Mouse (Mus musculus) stomach, embryonic 15.5 days (tissue): ENCODE data around the gene Slc16a2. TPM values are rescaled to one million over a fixed set of nuclear protein-coding genes. Genes with fewer than 3 reads are reported as not detected.

Source experiments
- ATAC-seq: fragments of 200-750 bp; cut with Nextera tagmentation; 2 replicates; pipeline ENCODE4 v1.8.0; 2017; ENCODE audit warnings: low read depth, moderate number of reproducible peaks, moderate TSS enrichment; ENCODE audit not compliant: insufficient read depth, low FRiP score
- H3K27ac ChIP-seq: fragments of 300-500 bp; sonication (generic); 2 replicates; pipeline ENCODE4 v1.5.1; 2015; ENCODE audit warnings: mild to moderate bottlenecking, inconsistent platforms
- H3K27me3 ChIP-seq: fragments of 300-500 bp; sonication (generic); replicated peaks from 2 replicates; pipeline ENCODE4 v1.6.1; 2015; ENCODE audit warnings: inconsistent platforms
- H3K36me3 ChIP-seq: fragments of 300-500 bp; sonication (generic); 2 replicates; pipeline ENCODE4 v1.6.1; 2015; ENCODE audit warnings: inconsistent platforms
- H3K4me1 ChIP-seq: fragments of 300-500 bp; sonication (generic); 2 replicates; pipeline ENCODE4 v1.6.1; 2015; ENCODE audit warnings: inconsistent platforms
- H3K4me2 ChIP-seq: fragments of 300-500 bp; sonication (generic); 2 replicates; pipeline ENCODE4 v1.6.1; 2015; ENCODE audit warnings: mild to moderate bottlenecking, inconsistent platforms
- H3K4me3 ChIP-seq: fragments of 300-500 bp; sonication (generic); replicated peaks from 2 replicates; pipeline ENCODE4 v1.5.1; 2015; ENCODE audit warnings: inconsistent platforms
- H3K9ac ChIP-seq: fragments of 300-500 bp; sonication (generic); 2 replicates; pipeline ENCODE4 v1.6.1; 2015; ENCODE audit warnings: inconsistent platforms
- H3K9me3 ChIP-seq: fragments of 300-500 bp; sonication (generic); 2 replicates; pipeline ENCODE4 v1.6.1; 2016; ENCODE audit warnings: inconsistent platforms
- WGBS: fragments of 180-500 bp; shearing (Covaris S2); methylation state at CpG from one replicate; pipeline ENCODE4 v1.1.7; 2015; 5-methylcytosine and 5-hydroxymethylcytosine counted together
- polyA plus RNA-seq: library from polyadenylated mRNA; unstranded; fragments of >200 nt; fragmentation: Nextera tagmentation; extraction: Ambion mirVana; gene quantifications from 2 replicates; pipeline ENCODE4 v1.2.1, GENCODE M21; 2015

Slc16a2 gene
- polyA plus RNA-seq, 1 experiment from 2014 or later: 7.8 TPM

DNA sequence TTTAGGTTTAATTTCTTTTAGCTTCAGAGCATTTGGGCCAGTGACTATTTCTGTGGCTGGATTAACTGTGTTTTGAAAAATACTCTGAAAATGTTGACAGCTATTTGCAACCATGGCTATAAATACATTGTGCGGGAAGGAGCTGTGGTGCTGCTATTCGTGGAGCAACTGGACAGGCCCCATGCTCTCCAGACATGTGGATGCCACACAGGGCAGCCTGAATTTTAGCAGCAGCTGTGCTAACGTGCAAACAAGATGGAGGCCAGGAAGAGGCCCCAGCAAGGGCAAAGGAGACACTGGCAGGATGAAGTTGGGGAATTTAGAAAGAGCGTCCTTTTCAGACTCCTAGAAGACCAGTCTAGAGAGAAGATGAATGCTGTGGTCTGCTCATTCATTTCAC lies 15.4 kb downstream of the Slc16a2 start:
- H3K4me2 ChIP-seq: no peak overlapping the region
- no peak for ATAC-seq
- 71% methylated on average over 4 of the region's 4 CpGs for WGBS

DNA sequence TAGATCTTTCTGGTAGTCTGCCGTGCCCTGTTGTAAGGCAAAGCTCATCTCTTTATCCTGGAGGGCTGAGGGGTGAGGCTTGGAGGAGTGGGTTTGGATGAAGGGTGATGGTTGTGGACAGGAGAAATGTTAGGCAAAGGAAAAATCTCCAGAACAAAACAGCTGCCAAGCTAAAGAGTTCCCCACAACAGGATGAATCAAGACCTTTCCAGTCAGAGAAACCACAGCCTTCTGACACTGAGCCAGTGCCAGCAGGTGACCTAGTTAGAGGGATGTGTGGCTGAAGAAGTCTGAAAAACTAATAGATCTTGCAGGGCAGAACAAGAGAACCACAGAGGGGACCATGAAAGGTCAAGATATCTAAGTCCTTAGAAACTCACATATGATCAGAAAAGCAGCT lies 24.8 kb downstream of the Slc16a2 start:
- peaks cover 7% of the 10 kb centered on the region; the same call in 1 of the 2 replicates for H3K27me3 ChIP-seq
- H3K9ac ChIP-seq: no peak overlapping the region
- H3K9me3 ChIP-seq: no peaks in the 10 kb centered on the region
- H3K36me3 ChIP-seq: no peaks in the 10 kb centered on the region
- H3K4me3 ChIP-seq: no peak overlapping the region
- no peak overlapping the region for H3K27ac ChIP-seq
- H3K4me1 ChIP-seq: no peaks in the 10 kb centered on the region
- H3K4me2 ChIP-seq: no peak overlapping the region
- ATAC-seq: no peak
- WGBS: 77% methylated on average over 1 of the region's 1 CpGs

More for the DNA sequence above, 15.4 kb downstream of the Slc16a2 start:
- Histone ChIP-seq H3K27me3 (peaks cover 4% of the 10 kb centered on the region; the same call in 1 of the 2 replicates), H3K4me3 (no peak overlapping the region), H3K9ac (no peak overlapping the region), H3K27ac (no peak overlapping the region), H3K36me3 (no peaks in the 10 kb centered on the region), H3K9me3 (no peaks in the 10 kb centered on the region), H3K4me1 (no peaks in the 10 kb centered on the region)

DNA sequence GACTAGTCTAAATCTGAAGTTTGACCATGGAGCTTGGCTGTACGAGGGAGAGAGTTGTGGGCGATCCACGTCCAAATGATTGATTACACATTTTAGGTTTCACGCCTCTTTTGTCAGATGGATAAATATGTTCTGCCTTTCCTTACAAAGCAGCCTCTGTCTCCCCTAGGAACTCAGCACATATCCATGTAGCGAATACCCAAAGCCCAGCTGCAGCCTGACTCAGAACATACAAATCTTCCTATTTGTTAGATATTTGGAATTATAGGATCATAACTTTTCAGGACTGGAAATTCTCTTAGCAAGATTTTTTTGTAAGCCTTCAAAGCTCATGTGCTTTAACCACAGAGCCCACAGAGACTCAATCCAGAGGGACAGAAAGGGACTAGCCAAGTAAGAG lies 26.3 kb downstream of the Slc16a2 start:
- 55% methylated on average over 5 of the region's 5 CpGs for WGBS
- Histone ChIP-seq H3K4me3 (no peak overlapping the region), H3K27me3 (peaks cover 7% of the 10 kb centered on the region; the same call in 1 of the 2 replicates), H3K9ac (no peak overlapping the region), H3K27ac (no peak overlapping the region), H3K9me3 (no peaks in the 10 kb centered on the region), H3K4me2 (no peak overlapping the region), H3K4me1 (no peaks in the 10 kb centered on the region), H3K36me3 (no peaks in the 10 kb centered on the region)
- no peak for ATAC-seq

DNA sequence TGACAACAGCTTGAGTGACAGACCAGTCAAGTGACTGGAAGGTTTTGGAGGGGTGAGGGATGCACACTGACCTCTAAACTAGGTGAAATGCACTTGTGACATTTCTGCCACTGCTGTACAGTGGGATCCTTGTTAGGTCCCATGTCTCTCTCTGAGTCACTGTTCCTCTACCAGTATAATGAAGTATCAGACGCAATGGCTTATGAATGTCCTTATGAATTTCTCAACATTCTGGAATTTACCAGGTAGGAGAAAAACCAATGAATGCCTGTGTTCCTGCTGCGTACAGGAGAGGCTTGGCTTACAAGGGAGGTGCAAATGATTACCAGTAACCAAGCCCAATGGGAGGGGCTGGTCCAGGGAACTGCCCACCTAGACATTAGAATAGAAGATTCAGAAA lies 30.5 kb downstream of the Slc16a2 start:
- Histone ChIP-seq H3K36me3 (no peaks in the 10 kb centered on the region), H3K4me1 (no peaks in the 10 kb centered on the region), H3K4me2 (no peak overlapping the region), H3K9me3 (no peaks in the 10 kb centered on the region), H3K27me3 (no peaks in the 10 kb centered on the region; the same call in 1 of the 2 replicates), H3K4me3 (no peak overlapping the region), H3K27ac (no peak overlapping the region), H3K9ac (no peak overlapping the region)
- ATAC-seq: no peak
- 84% methylated on average over 2 of the region's 2 CpGs for WGBS

DNA sequence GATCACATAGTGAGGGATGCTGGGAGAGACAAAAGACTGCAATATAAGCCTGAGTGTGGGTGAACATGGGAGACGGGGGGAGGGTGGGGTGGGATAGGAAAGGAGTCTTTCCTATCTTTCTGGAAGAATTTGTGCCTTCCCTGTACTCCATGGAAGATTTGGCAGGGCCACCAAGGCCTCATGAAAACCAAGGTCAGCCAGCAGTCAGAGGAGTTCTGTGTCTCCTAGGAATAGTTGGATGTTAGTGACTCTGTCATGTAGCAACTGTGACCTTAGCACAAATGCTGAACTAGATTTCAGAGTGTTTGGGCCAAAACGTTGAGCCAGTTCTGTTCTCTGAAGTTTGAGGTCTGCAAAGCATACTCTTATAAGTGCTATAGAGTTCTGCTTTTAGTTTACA lies 36.1 kb downstream of the Slc16a2 start:
- WGBS: 59% methylated on average over 2 of the region's 2 CpGs
- H3K4me1 ChIP-seq: no peaks in the 10 kb centered on the region
- no peak for ATAC-seq

DNA sequence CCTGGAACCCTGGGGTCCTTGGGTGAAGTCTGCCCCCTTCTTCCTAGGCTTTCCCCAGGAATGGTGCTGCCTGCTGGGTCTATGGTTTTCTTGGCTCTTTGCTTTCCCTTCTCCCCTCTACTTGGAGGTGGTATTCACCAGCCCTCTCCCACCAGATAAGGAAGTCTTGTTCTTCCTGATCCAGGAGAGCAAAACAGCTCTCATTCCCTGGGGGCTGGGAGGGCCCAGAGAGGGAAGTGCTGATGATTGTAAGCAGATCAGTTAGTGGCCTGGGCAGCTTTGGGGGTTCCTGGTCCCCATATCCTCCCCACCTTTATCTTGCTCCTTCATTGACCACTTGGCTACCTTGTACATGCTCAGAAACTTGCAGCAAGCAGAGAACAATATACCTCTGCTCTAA lies 45.4 kb downstream of the Slc16a2 start:
- no peak for ATAC-seq
- H3K27ac ChIP-seq: no peak overlapping the region
- no peak overlapping the region for H3K9ac ChIP-seq
- H3K4me1 ChIP-seq: no peaks in the 10 kb centered on the region
- peaks cover 5% of the 10 kb centered on the region; the same call in 1 of the 2 replicates for H3K27me3 ChIP-seq
- H3K4me2 ChIP-seq: no peak overlapping the region
- H3K9me3 ChIP-seq: no peaks in the 10 kb centered on the region
- H3K36me3 ChIP-seq: no peaks in the 10 kb centered on the region
- H3K4me3 ChIP-seq: no peak overlapping the region

More for the DNA sequence above, 36.1 kb downstream of the Slc16a2 start:
- H3K4me2 ChIP-seq: no peak overlapping the region
- H3K27me3 ChIP-seq: 0 out of 2 replicates have a peak, but pooled peaks cover 7% of the 10 kb centered on the region
- no peaks in the 10 kb centered on the region for H3K9me3 ChIP-seq
- no peak overlapping the region for H3K9ac ChIP-seq
- H3K4me3 ChIP-seq: no peak overlapping the region
- H3K36me3 ChIP-seq: no peaks in the 10 kb centered on the region
- no peak overlapping the region for H3K27ac ChIP-seq

DNA sequence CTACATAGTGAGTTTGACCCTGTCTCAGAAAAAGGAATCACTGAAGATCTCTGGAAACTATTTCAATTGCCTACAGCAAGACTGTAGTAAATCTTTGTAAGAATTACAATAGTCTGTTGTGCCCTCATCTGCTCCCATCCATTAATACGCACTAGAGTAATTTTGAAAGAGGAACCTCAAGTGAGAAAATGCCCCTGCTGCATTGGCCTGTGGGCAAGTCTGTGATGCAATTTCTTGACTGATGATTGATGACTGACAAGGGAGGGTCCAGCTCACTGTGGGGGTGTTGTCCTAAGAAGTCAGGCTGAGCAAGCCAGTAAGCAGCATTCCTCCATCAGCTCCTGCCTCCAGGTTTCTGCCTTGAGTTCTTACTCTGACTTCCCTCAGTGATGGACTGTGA lies 75.6 kb downstream of the Slc16a2 start:
- no peak overlapping the region for H3K27ac ChIP-seq
- ATAC-seq: no peak
- no peaks in the 10 kb centered on the region for H3K9me3 ChIP-seq
- no peaks in the 10 kb centered on the region for H3K4me1 ChIP-seq
- no peak overlapping the region for H3K4me2 ChIP-seq
- H3K27me3 ChIP-seq: peaks cover 8% of the 10 kb centered on the region; the same call in 1 of the 2 replicates
- H3K4me3 ChIP-seq: no peak overlapping the region
- WGBS: 97% methylated on average over 1 of the region's 1 CpGs
- H3K9ac ChIP-seq: no peak overlapping the region
- no peaks in the 10 kb centered on the region for H3K36me3 ChIP-seq

DNA sequence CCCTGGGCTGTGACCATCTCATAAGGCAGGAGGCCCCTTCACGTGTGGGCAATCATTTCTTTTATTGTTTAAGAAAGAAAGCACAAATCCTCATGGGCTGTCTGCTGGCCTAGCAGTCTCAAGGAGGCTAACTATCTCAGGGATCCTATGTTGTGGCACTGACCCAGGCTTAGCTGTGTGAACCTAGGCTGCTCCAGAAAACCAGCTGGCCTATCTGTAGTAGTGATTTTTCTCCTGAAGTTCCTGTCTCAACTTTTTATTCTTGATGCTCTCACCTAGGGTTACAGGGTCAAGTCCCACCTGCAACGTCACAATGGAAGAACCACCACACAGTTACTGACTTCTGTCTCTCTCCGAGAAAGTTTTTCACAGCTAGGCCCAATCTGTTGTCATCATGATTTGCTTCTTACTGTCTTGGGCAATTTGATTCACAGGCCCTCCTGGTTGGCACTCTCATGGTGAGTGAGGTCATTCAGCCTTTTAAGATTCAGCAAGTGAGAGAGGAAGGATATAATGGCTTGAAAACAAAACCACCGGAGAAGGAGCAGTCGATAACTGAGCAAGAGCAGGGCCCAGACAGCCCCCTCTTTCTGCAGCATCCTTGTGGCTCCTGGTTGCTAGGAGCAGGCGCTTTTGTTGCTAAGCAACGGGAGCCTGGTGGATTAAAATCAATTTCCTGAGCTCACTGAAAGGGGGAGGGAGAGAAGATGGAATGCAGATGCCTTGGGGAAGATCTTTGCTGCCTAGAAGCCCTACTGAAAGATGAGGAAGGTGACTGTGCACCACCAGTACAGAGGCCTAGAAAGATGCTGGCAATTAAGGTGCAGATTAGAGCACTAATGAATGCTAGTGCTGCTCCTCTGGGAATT lies 77.4 kb downstream of the Slc16a2 start:
- H3K27me3 ChIP-seq: peaks cover 8% of the 10 kb centered on the region; the same call in 1 of the 2 replicates
- WGBS: 54% methylated on average over 7 of the region's 7 CpGs
- H3K9ac ChIP-seq: no peak overlapping the region
- H3K4me3 ChIP-seq: no peak overlapping the region
- no peaks in the 10 kb centered on the region for H3K9me3 ChIP-seq
- no peaks in the 10 kb centered on the region for H3K36me3 ChIP-seq
- no peak for ATAC-seq
- H3K27ac ChIP-seq: no peak overlapping the region
- H3K4me2 ChIP-seq: no peak overlapping the region
- H3K4me1 ChIP-seq: no peaks in the 10 kb centered on the region

DNA sequence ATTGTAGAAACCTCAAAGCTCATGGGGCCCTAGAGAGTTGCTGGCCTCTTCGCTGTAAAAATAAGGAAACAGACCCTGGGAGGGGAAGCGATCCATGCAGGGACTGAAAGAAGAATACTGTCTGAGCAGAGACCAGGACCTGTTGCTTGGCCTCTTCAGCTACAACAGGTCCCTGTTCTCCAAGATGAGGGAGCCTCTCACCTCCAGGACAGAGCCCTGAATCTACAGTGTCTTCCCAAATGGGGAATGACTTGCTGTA lies 79.8 kb downstream of the Slc16a2 start:
- no peaks in the 10 kb centered on the region for H3K4me1 ChIP-seq

DNA sequence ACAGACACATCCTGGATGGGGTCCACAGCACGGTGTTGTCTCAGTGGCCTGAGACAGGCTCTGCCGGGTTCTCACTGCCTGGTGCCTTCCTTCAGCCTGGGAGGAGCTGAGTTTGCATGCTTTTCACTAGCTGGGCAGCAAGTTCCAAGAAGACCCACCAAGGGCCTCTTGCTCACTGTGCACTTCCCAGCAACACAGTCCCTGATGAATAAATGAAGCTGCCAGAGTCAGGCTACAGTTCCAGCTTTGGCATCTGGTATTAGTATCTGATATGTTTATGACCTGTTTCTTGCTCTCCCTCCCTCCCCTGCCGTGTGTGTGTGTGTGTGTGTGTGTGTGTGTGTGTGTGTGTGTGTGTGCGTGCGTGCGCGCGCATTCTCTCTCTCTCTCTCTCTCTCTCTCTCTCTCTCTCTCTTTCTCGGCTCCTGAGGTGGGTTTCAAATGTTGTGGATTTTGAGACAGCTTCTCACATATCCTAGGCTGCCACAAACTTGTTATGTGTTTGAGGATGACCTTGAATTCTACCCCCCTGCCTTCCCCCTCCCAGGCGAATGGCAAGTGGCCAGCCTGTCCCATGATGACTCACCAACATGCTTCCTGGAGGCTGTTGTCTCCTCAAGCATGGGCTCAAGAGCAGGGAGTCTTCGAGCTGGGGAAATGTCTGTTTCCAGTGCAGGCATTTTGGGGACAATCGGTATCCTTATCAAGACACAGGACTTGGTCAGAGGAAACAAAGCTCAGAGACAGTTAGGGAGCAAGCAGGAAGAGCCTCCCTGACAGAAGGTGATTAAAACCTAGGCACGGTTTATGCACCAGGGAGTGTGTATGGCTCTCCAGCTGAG lies 80.3 kb downstream of the Slc16a2 start:
- Histone ChIP-seq H3K36me3 (no peaks in the 10 kb centered on the region), H3K9me3 (no peaks in the 10 kb centered on the region), H3K4me3 (no peak overlapping the region), H3K27me3 (peaks cover 2% of the 10 kb centered on the region; the same call in 1 of the 2 replicates), H3K4me2 (no peak overlapping the region), H3K27ac (no peak overlapping the region), H3K4me1 (no peaks in the 10 kb centered on the region), H3K9ac (no peak overlapping the region)
- no peak for ATAC-seq
- WGBS: 55% methylated on average over 8 of the region's 13 CpGs

More for the DNA sequence above, 79.8 kb downstream of the Slc16a2 start:
- 74% methylated on average over 2 of the region's 2 CpGs for WGBS
- H3K27me3 ChIP-seq: peaks cover 7% of the 10 kb centered on the region; the same call in 1 of the 2 replicates
- no peak overlapping the region for H3K4me2 ChIP-seq
- no peaks in the 10 kb centered on the region for H3K36me3 ChIP-seq
- H3K4me3 ChIP-seq: no peak overlapping the region
- no peaks in the 10 kb centered on the region for H3K9me3 ChIP-seq
- no peak for ATAC-seq
- no peak overlapping the region for H3K9ac ChIP-seq
- no peak overlapping the region for H3K27ac ChIP-seq

DNA sequence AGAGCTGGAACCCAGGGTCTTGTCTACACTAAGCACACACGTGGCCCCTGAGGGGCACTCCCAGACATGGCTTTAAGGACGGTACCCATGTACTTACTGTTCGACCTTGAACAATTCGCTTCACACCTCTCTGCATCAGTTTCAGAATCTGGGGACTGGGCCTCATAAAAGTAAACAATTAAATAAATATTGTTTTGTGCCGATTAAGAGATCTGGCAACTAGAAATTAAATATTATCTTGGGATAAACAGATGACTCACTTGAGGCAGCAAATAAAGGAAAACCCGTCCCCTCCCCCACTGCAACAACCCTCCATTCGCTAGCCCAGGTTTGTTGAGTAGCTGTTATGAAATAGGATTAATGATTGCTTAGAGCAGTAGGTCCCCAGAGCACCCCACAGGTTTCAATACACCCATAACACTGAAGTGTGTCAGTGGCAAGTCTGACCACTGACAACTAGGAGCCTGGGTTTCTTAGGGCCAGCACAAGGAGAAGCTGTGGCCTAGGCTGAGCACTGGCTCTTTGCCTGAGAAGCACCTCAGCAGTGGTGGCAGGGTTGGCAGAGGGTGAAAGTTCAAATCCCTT lies 87.7 kb downstream of the Slc16a2 start:
- 68% methylated on average over 7 of the region's 7 CpGs for WGBS
- Histone ChIP-seq H3K9me3 (no peaks in the 10 kb centered on the region), H3K4me3 (no peak overlapping the region), H3K27ac (no peak overlapping the region), H3K27me3 (0 out of 2 replicates have a peak, but pooled peaks cover 6% of the 10 kb centered on the region), H3K4me1 (no peaks in the 10 kb centered on the region), H3K9ac (no peak overlapping the region), H3K4me2 (no peak overlapping the region), H3K36me3 (no peaks in the 10 kb centered on the region)
- ATAC-seq: no peak

DNA sequence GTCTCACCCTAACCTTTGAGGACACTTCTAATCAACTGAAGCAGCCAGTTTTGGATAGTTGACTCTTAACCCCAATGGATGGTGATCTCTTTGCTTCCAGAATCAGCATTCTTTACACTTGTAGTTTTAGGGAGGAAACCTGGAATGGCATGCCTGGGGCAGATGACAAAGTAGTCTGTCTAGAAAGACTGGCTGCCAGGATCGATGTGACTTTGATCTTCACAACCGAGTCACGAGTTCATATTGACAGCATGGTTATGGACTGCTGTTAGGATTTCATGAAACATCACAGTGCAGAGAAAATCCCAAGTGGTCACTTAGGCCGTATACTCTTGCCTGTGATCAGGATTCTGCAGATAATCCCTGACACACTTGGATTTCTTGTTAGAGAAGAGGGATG lies 88.7 kb downstream of the Slc16a2 start:
- no peak overlapping the region for H3K4me3 ChIP-seq
- H3K9ac ChIP-seq: no peak overlapping the region
- no peak overlapping the region for H3K4me2 ChIP-seq
- no peak overlapping the region for H3K27ac ChIP-seq
- H3K27me3 ChIP-seq: 0 out of 2 replicates have a peak, but pooled peaks cover 6% of the 10 kb centered on the region
- 70% methylated on average over 4 of the region's 4 CpGs for WGBS
- H3K36me3 ChIP-seq: no peaks in the 10 kb centered on the region
- no peak for ATAC-seq
- H3K4me1 ChIP-seq: no peaks in the 10 kb centered on the region
- H3K9me3 ChIP-seq: no peaks in the 10 kb centered on the region
